Mouse (Mus musculus): ENCODE results near the gene Cd5. TPM values are rescaled to one million over a fixed set of nuclear protein-coding genes. Genes with fewer than 3 reads are reported as not detected.

Gene Cd5
- polyA plus RNA-seq, 1 experiment from 2014 or later = 0.39 TPM

DNA sequence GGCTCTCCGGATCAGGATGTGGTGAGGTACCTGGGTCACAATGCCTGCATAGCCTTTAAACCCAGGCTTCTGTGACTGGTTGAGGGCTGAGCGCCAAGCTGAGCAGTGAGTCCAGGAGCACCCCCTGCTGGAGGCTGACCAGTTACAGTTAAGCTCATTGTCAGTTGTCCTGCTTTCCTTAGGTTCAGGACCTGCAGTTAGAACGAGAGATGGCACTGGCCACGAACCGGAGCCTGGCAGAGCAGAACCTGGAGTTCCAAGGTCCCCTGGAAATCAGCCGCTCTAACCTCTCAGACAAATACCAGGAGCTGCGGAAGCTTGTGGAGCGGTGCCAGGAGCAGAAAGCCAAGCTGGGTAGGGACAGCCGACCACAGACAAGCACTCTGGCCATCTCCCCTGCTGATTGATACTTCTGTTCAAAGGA, 28.7 kb downstream of the Cd5 start:
- no peaks in the 10 kb centered on the region for H3K27me3 ChIP-seq (ENCODE audit: control insufficient read depth, insufficient read depth, low read length)
- no peak overlapping the region for H3K4me2 ChIP-seq
- no peak overlapping the region for H3K9ac ChIP-seq (ENCODE audit: low read depth, low read length)
- peaks cover 25% of the 10 kb centered on the region for H3K4me1 ChIP-seq (ENCODE audit: control insufficient read depth, insufficient read depth, low read length)
- no peak; the same call in 1 of the 2 replicates for ATAC-seq (replicated peaks; ENCODE audit: insufficient number of reproducible peaks, low FRiP score, low TSS enrichment)
- WGBS (ENCODE audit: insufficient replicate concordance) = 76% methylated on average over 9 of the region's 9 CpGs
- peak overlapping the region; percentile 81 for H3K27ac ChIP-seq (ENCODE audit: low read depth, low read length)
- H3K36me3 ChIP-seq (ENCODE audit: control insufficient read depth, insufficient read depth, low read length) = peaks cover 17% of the 10 kb centered on the region
- no peaks in the 10 kb centered on the region for H3K9me3 ChIP-seq (replicated peaks; ENCODE audit: control insufficient read depth, low read length)
- H3K4me3 ChIP-seq (ENCODE audit: low read depth, low read length) = no peak overlapping the region

- Histone ChIP-seq H3K9ac (ENCODE audit: low read depth, low read length) (peak overlapping the region; percentile 4), H3K27me3 (ENCODE audit: control insufficient read depth, insufficient read depth, low read length) (no peaks in the 10 kb centered on the region), H3K4me2 (no peak overlapping the region; the same call in 1 of the 2 replicates), H3K4me1 (ENCODE audit: control insufficient read depth, insufficient read depth, low read length) (peaks cover 28% of the 10 kb centered on the region), H3K27ac (ENCODE audit: low read depth, low read length) (peak overlapping the region; percentile 81), H3K36me3 (ENCODE audit: control insufficient read depth, insufficient read depth, low read length) (peaks cover 17% of the 10 kb centered on the region), H3K9me3 (replicated peaks; ENCODE audit: control insufficient read depth, low read length) (no peaks in the 10 kb centered on the region), H3K4me3 (ENCODE audit: low read depth, low read length) (no peak overlapping the region)
- ATAC-seq (replicated peaks; ENCODE audit: insufficient number of reproducible peaks, low FRiP score, low TSS enrichment) = peak; percentile 57
- 20% methylated on average over 8 of the region's 8 CpGs for WGBS (ENCODE audit: insufficient replicate concordance)
Measured at GRCm38 (mm10) chr19:10709360-10710087, 29.3 kb downstream of the Cd5 start.

- Histone ChIP-seq H3K4me3 (ENCODE audit: low read depth, low read length) (no peak overlapping the region), H3K9ac (ENCODE audit: low read depth, low read length) (peak overlapping the region; percentile 4), H3K4me2 (no peak overlapping the region; the same call in 1 of the 2 replicates), H3K27ac (ENCODE audit: low read depth, low read length) (peak overlapping the region; percentile 81), H3K27me3 (ENCODE audit: control insufficient read depth, insufficient read depth, low read length) (no peaks in the 10 kb centered on the region), H3K4me1 (ENCODE audit: control insufficient read depth, insufficient read depth, low read length) (peaks cover 28% of the 10 kb centered on the region), H3K9me3 (replicated peaks; ENCODE audit: control insufficient read depth, low read length) (no peaks in the 10 kb centered on the region), H3K36me3 (ENCODE audit: control insufficient read depth, insufficient read depth, low read length) (peaks cover 17% of the 10 kb centered on the region)
- no peak for ATAC-seq (replicated peaks; ENCODE audit: insufficient number of reproducible peaks, low FRiP score, low TSS enrichment)
- 63% methylated on average over 6 of the region's 6 CpGs for WGBS (ENCODE audit: insufficient replicate concordance)
Measured at GRCm38 (mm10) chr19:10708900-10709299, 29.9 kb downstream of the Cd5 start.

GRCm38 (mm10) chr19:10707881-10708280, 30.9 kb downstream of the Cd5 start:
- H3K4me1 ChIP-seq (ENCODE audit: control insufficient read depth, insufficient read depth, low read length) = peaks cover 28% of the 10 kb centered on the region
- H3K36me3 ChIP-seq (ENCODE audit: control insufficient read depth, insufficient read depth, low read length) = peaks cover 17% of the 10 kb centered on the region
- no peak overlapping the region for H3K27ac ChIP-seq (ENCODE audit: low read depth, low read length)
- H3K4me2 ChIP-seq = no peak overlapping the region
- no peak overlapping the region for H3K9ac ChIP-seq (ENCODE audit: low read depth, low read length)
- no peaks in the 10 kb centered on the region for H3K27me3 ChIP-seq (ENCODE audit: control insufficient read depth, insufficient read depth, low read length)
- no peak for ATAC-seq (replicated peaks; ENCODE audit: insufficient number of reproducible peaks, low FRiP score, low TSS enrichment)
- H3K4me3 ChIP-seq (ENCODE audit: low read depth, low read length) = no peak overlapping the region
- WGBS (ENCODE audit: insufficient replicate concordance) = 79% methylated on average over 1 of the region's 1 CpGs
- H3K9me3 ChIP-seq (replicated peaks; ENCODE audit: control insufficient read depth, low read length) = no peaks in the 10 kb centered on the region

DNA sequence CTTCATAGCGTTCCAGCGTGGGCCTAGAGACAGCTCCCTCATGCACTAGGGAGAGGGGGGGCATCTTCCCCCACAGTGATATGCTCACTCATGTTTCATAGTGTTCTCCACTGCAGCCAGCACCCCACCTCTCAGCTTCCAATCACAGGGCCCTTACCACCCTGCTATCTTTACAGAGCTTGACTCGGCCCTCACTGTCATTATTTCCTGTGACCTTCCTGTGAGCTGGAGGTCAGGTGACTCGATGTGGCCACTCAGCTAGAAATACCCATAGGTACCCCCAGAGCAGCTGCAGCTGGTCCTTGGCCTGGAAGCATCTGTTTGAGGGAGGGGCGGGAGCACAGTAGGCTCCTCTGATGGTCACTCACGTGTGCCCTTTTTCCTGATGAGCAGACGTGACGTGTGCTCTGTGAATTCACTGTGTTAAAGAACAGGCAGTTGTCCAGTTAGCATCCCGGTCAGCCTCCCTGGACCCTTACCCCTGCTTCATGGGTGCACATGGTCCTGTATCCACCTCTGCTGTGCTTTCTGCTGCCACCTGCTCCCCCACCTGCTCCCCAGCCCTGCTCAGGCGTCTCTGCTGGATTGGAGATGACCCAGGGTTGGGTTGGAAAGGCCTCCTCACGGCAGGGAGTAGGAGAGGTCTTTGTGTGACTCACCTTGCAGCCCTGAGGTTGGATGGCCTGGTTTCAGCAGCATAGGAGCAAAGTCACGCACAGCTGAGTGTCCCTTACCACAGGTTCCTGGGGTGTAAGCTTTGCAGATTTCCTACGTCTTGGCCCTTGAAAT, 31.5 kb downstream of the Cd5 start:
- H3K36me3 ChIP-seq (ENCODE audit: control insufficient read depth, insufficient read depth, low read length) = peaks cover 13% of the 10 kb centered on the region
- WGBS (ENCODE audit: insufficient replicate concordance) = 69% methylated on average over 13 of the region's 13 CpGs

GRCm38 (mm10) chr19:10703470-10703869, 35.3 kb downstream of the Cd5 start:
- no peak for ATAC-seq (replicated peaks; ENCODE audit: insufficient number of reproducible peaks, low FRiP score, low TSS enrichment)
- no peaks in the 10 kb centered on the region for H3K9me3 ChIP-seq (replicated peaks; ENCODE audit: control insufficient read depth, low read length)
- 87% methylated on average over 8 of the region's 8 CpGs for WGBS (ENCODE audit: insufficient replicate concordance)
- H3K27ac ChIP-seq (ENCODE audit: low read depth, low read length) = no peak overlapping the region
- H3K4me2 ChIP-seq = no peak overlapping the region
- peaks cover 45% of the 10 kb centered on the region for H3K4me1 ChIP-seq (ENCODE audit: control insufficient read depth, insufficient read depth, low read length)
- H3K9ac ChIP-seq (ENCODE audit: low read depth, low read length) = no peak overlapping the region
- H3K36me3 ChIP-seq (ENCODE audit: control insufficient read depth, insufficient read depth, low read length) = no peaks in the 10 kb centered on the region
- no peaks in the 10 kb centered on the region for H3K27me3 ChIP-seq (ENCODE audit: control insufficient read depth, insufficient read depth, low read length)
- no peak overlapping the region for H3K4me3 ChIP-seq (ENCODE audit: low read depth, low read length)

More for the DNA sequence above, 31.5 kb downstream of the Cd5 start:
- Histone ChIP-seq H3K27ac (ENCODE audit: low read depth, low read length) (no peak overlapping the region), H3K9me3 (replicated peaks; ENCODE audit: control insufficient read depth, low read length) (no peaks in the 10 kb centered on the region), H3K4me1 (ENCODE audit: control insufficient read depth, insufficient read depth, low read length) (peaks cover 28% of the 10 kb centered on the region), H3K4me2 (no peak overlapping the region), H3K9ac (ENCODE audit: low read depth, low read length) (no peak overlapping the region; the same call in 1 of the 2 replicates), H3K27me3 (ENCODE audit: control insufficient read depth, insufficient read depth, low read length) (no peaks in the 10 kb centered on the region), H3K4me3 (ENCODE audit: low read depth, low read length) (no peak overlapping the region)
- no peak for ATAC-seq (replicated peaks; ENCODE audit: insufficient number of reproducible peaks, low FRiP score, low TSS enrichment)

- Histone ChIP-seq H3K27me3 (ENCODE audit: control insufficient read depth, insufficient read depth, low read length) (no peaks in the 10 kb centered on the region), H3K9me3 (replicated peaks; ENCODE audit: control insufficient read depth, low read length) (no peaks in the 10 kb centered on the region), H3K27ac (ENCODE audit: low read depth, low read length) (no peak overlapping the region), H3K4me1 (ENCODE audit: control insufficient read depth, insufficient read depth, low read length) (peaks cover 57% of the 10 kb centered on the region), H3K4me3 (ENCODE audit: low read depth, low read length) (no peak overlapping the region), H3K9ac (ENCODE audit: low read depth, low read length) (no peak overlapping the region), H3K4me2 (no peak overlapping the region), H3K36me3 (ENCODE audit: control insufficient read depth, insufficient read depth, low read length) (no peaks in the 10 kb centered on the region)
- ATAC-seq (replicated peaks; ENCODE audit: insufficient number of reproducible peaks, low FRiP score, low TSS enrichment) = no peak
- 68% methylated on average over 8 of the region's 8 CpGs for WGBS (ENCODE audit: insufficient replicate concordance)
Measured at GRCm38 (mm10) chr19:10702125-10702524, 36.7 kb downstream of the Cd5 start.

DNA sequence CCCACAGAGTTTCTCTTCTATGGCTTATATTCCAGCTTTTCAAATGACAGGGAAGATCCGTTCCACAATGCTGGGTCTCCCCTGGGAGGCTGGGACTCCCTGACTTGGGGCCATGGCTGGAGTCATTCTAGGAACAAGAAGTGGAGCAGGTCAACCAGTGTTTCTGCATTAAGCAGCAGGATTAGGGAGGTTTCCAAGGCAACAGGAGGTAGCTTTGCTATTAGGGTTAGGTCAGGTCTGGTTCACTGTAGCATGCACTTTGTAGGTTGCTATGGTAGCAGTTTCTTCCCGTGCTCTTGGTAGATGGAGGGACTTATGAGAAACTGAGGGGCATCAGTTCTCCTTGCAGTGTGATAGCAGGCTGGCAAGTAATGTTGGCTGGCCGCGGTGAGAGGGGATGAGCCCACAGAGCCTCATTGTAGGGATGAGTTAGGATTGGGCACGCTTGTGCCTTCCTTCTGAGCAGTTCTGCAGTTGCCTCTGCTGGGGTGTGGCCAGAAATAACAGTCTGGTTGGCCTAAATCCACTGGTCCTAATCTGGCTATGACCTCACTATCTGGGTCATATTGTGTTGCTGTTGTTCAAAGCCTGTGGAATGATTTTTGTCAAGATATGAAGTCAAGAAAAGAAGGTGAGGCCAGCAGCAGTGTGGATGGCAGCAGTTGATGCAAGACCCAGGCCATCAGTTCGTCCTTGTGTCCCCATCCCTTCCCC, 37.6 kb downstream of the Cd5 start:
- Histone ChIP-seq H3K4me3 (ENCODE audit: low read depth, low read length) (no peak overlapping the region), H3K4me1 (ENCODE audit: control insufficient read depth, insufficient read depth, low read length) (peaks cover 54% of the 10 kb centered on the region), H3K27me3 (ENCODE audit: control insufficient read depth, insufficient read depth, low read length) (no peaks in the 10 kb centered on the region), H3K27ac (ENCODE audit: low read depth, low read length) (no peak overlapping the region), H3K36me3 (ENCODE audit: control insufficient read depth, insufficient read depth, low read length) (no peaks in the 10 kb centered on the region), H3K9me3 (replicated peaks; ENCODE audit: control insufficient read depth, low read length) (no peaks in the 10 kb centered on the region), H3K9ac (ENCODE audit: low read depth, low read length) (no peak overlapping the region), H3K4me2 (no peak overlapping the region)
- no peak for ATAC-seq (replicated peaks; ENCODE audit: insufficient number of reproducible peaks, low FRiP score, low TSS enrichment)
- WGBS (ENCODE audit: insufficient replicate concordance) = 70% methylated on average over 6 of the region's 6 CpGs

All from heart, embryonic 11.5 days (tissue).